Mouse (Mus musculus): Measurements from ENCODE around the gene 4930564D02Rik. TPM values are rescaled to one million over a fixed set of nuclear protein-coding genes. Genes with fewer than 3 reads are reported as not detected.

Gene 4930564D02Rik
- polyA plus RNA-seq, 1 experiment from 2014 or later: not detected

GRCm38 (mm10) chr3:105092721-105093505, 26.3 kb downstream of the 4930564D02Rik start:
- no peak overlapping the region for H3K4me3 ChIP-seq (replicated peaks; ENCODE audit: low read length)
- no peak overlapping the region for H3K4me2 ChIP-seq (replicated peaks)
- WGBS: 59% methylated on average over 11 of the region's 11 CpGs
- no peak overlapping the region for H3K27ac ChIP-seq
- 0 out of 2 replicates have a peak, but pooled peaks cover 6% of the 10 kb centered on the region for H3K4me1 ChIP-seq (replicated peaks; ENCODE audit: control insufficient read depth, insufficient read depth, low read length)
- H3K9ac ChIP-seq: no peak overlapping the region
- no peaks in the 10 kb centered on the region for H3K9me3 ChIP-seq (ENCODE audit: control insufficient read depth, low read length)
- H3K27me3 ChIP-seq (ENCODE audit: control insufficient read depth, insufficient read depth, low read length): no peaks in the 10 kb centered on the region
- no peaks in the 10 kb centered on the region for H3K36me3 ChIP-seq (replicated peaks; ENCODE audit: control insufficient read depth, insufficient read depth)
- DNase-seq (ENCODE audit: low spot score): no peak
- no peak for ATAC-seq (ENCODE audit: low FRiP score)

GRCm38 (mm10) chr3:105094448-105094847, 27.8 kb downstream of the 4930564D02Rik start:
- DNase-seq (ENCODE audit: low spot score): no peak
- Histone ChIP-seq H3K4me3 (replicated peaks; ENCODE audit: low read length) (no peak overlapping the region), H3K36me3 (replicated peaks; ENCODE audit: control insufficient read depth, insufficient read depth) (no peaks in the 10 kb centered on the region), H3K9ac (no peak overlapping the region), H3K9me3 (ENCODE audit: control insufficient read depth, low read length) (no peaks in the 10 kb centered on the region), H3K4me2 (replicated peaks) (no peak overlapping the region), H3K27me3 (ENCODE audit: control insufficient read depth, insufficient read depth, low read length) (no peaks in the 10 kb centered on the region), H3K27ac (no peak overlapping the region), H3K4me1 (replicated peaks; ENCODE audit: control insufficient read depth, insufficient read depth, low read length) (peaks cover 8% of the 10 kb centered on the region; the same call in 1 of the 2 replicates)
- WGBS: 69% methylated on average over 2 of the region's 2 CpGs
- no peak for ATAC-seq (ENCODE audit: low FRiP score)

GRCm38 (mm10) chr3:105095026-105095425, 28.4 kb downstream of the 4930564D02Rik start:
- Histone ChIP-seq H3K9me3 (ENCODE audit: control insufficient read depth, low read length) (no peaks in the 10 kb centered on the region), H3K4me2 (replicated peaks) (no peak overlapping the region), H3K36me3 (replicated peaks; ENCODE audit: control insufficient read depth, insufficient read depth) (no peaks in the 10 kb centered on the region), H3K9ac (no peak overlapping the region), H3K27me3 (ENCODE audit: control insufficient read depth, insufficient read depth, low read length) (no peaks in the 10 kb centered on the region), H3K4me3 (replicated peaks; ENCODE audit: low read length) (no peak overlapping the region), H3K4me1 (replicated peaks; ENCODE audit: control insufficient read depth, insufficient read depth, low read length) (peaks cover 13% of the 10 kb centered on the region; the same call in 1 of the 2 replicates), H3K27ac (no peak overlapping the region)
- WGBS: 82% methylated on average over 5 of the region's 5 CpGs
- no peak for ATAC-seq (ENCODE audit: low FRiP score)
- no peak for DNase-seq (ENCODE audit: low spot score)

- WGBS: 78% methylated on average over 4 of the region's 4 CpGs
Observed at GRCm38 (mm10) chr3:105097581-105097980, 30.9 kb downstream of the 4930564D02Rik start.

GRCm38 (mm10) chr3:105099526-105100269, 33.1 kb downstream of the 4930564D02Rik start:
- WGBS: 20% methylated on average over 15 of the region's 15 CpGs
- H3K27ac ChIP-seq: no peak overlapping the region
- H3K9ac ChIP-seq: no peak overlapping the region
- H3K9me3 ChIP-seq (ENCODE audit: control insufficient read depth, low read length): no peaks in the 10 kb centered on the region
- no peaks in the 10 kb centered on the region for H3K36me3 ChIP-seq (replicated peaks; ENCODE audit: control insufficient read depth, insufficient read depth)
- ATAC-seq (ENCODE audit: low FRiP score): no peak
- H3K4me3 ChIP-seq (replicated peaks; ENCODE audit: low read length): no peak overlapping the region
- H3K4me2 ChIP-seq (replicated peaks): no peak overlapping the region
- H3K4me1 ChIP-seq (replicated peaks; ENCODE audit: control insufficient read depth, insufficient read depth, low read length): peaks cover 11% of the 10 kb centered on the region
- no peaks in the 10 kb centered on the region for H3K27me3 ChIP-seq (ENCODE audit: control insufficient read depth, insufficient read depth, low read length)
- DNase-seq (ENCODE audit: low spot score): no peak

More at GRCm38 (mm10) chr3:105097581-105097980, 30.9 kb downstream of the 4930564D02Rik start:
- H3K36me3 ChIP-seq (replicated peaks; ENCODE audit: control insufficient read depth, insufficient read depth): no peaks in the 10 kb centered on the region
- ATAC-seq (ENCODE audit: low FRiP score) (no peak), DNase-seq (ENCODE audit: low spot score) (no peak)
- no peak overlapping the region for H3K27ac ChIP-seq
- no peaks in the 10 kb centered on the region for H3K27me3 ChIP-seq (ENCODE audit: control insufficient read depth, insufficient read depth, low read length)
- no peak overlapping the region for H3K4me3 ChIP-seq (replicated peaks; ENCODE audit: low read length)
- H3K9me3 ChIP-seq (ENCODE audit: control insufficient read depth, low read length): no peaks in the 10 kb centered on the region
- peaks cover 17% of the 10 kb centered on the region for H3K4me1 ChIP-seq (replicated peaks; ENCODE audit: control insufficient read depth, insufficient read depth, low read length)
- no peak overlapping the region for H3K4me2 ChIP-seq (replicated peaks)
- H3K9ac ChIP-seq: no peak overlapping the region

GRCm38 (mm10) chr3:105100270-105100589, 33.6 kb downstream of the 4930564D02Rik start:
- Histone ChIP-seq H3K27me3 (ENCODE audit: control insufficient read depth, insufficient read depth, low read length) (no peaks in the 10 kb centered on the region), H3K4me1 (replicated peaks; ENCODE audit: control insufficient read depth, insufficient read depth, low read length) (peaks cover 11% of the 10 kb centered on the region), H3K9me3 (ENCODE audit: control insufficient read depth, low read length) (no peaks in the 10 kb centered on the region), H3K36me3 (replicated peaks; ENCODE audit: control insufficient read depth, insufficient read depth) (no peaks in the 10 kb centered on the region), H3K4me3 (replicated peaks; ENCODE audit: low read length) (no peak overlapping the region), H3K27ac (no peak overlapping the region), H3K9ac (no peak overlapping the region), H3K4me2 (replicated peaks) (no peak overlapping the region)
- ATAC-seq (ENCODE audit: low FRiP score) (no peak), DNase-seq (ENCODE audit: low spot score) (no peak)
- 60% methylated on average over 4 of the region's 4 CpGs for WGBS

- H3K4me3 ChIP-seq (replicated peaks; ENCODE audit: low read length): no peak overlapping the region
- H3K9ac ChIP-seq: no peak overlapping the region
- H3K27ac ChIP-seq: no peak overlapping the region
- H3K4me2 ChIP-seq (replicated peaks): no peak overlapping the region
- no peak for DNase-seq (ENCODE audit: low spot score)
- no peaks in the 10 kb centered on the region for H3K36me3 ChIP-seq (replicated peaks; ENCODE audit: control insufficient read depth, insufficient read depth)
- 0 out of 2 replicates have a peak, but pooled peaks cover 8% of the 10 kb centered on the region for H3K4me1 ChIP-seq (replicated peaks; ENCODE audit: control insufficient read depth, insufficient read depth, low read length)
- WGBS: 91% methylated on average over 4 of the region's 4 CpGs
- ATAC-seq (ENCODE audit: low FRiP score): no peak
- no peaks in the 10 kb centered on the region for H3K27me3 ChIP-seq (ENCODE audit: control insufficient read depth, insufficient read depth, low read length)
- no peaks in the 10 kb centered on the region for H3K9me3 ChIP-seq (ENCODE audit: control insufficient read depth, low read length)
Observed at GRCm38 (mm10) chr3:105105827-105106226, 39.2 kb downstream of the 4930564D02Rik start.

GRCm38 (mm10) chr3:105113859-105114258, 47.2 kb downstream of the 4930564D02Rik start:
- Histone ChIP-seq H3K4me2 (replicated peaks) (no peak overlapping the region), H3K4me1 (replicated peaks; ENCODE audit: control insufficient read depth, insufficient read depth, low read length) (no peaks in the 10 kb centered on the region), H3K9me3 (ENCODE audit: control insufficient read depth, low read length) (no peaks in the 10 kb centered on the region), H3K27ac (no peak overlapping the region), H3K4me3 (replicated peaks; ENCODE audit: low read length) (no peak overlapping the region), H3K36me3 (replicated peaks; ENCODE audit: control insufficient read depth, insufficient read depth) (no peaks in the 10 kb centered on the region), H3K9ac (no peak overlapping the region), H3K27me3 (ENCODE audit: control insufficient read depth, insufficient read depth, low read length) (0 out of 2 replicates have a peak, but pooled peaks cover 4% of the 10 kb centered on the region)
- no peak for ATAC-seq (ENCODE audit: low FRiP score)
- 97% methylated on average over 4 of the region's 4 CpGs for WGBS
- DNase-seq (ENCODE audit: low spot score): no peak

- no peak overlapping the region for H3K4me2 ChIP-seq (replicated peaks)
- H3K36me3 ChIP-seq (replicated peaks; ENCODE audit: control insufficient read depth, insufficient read depth): no peaks in the 10 kb centered on the region
- H3K4me3 ChIP-seq (replicated peaks; ENCODE audit: low read length): no peak overlapping the region
- H3K9ac ChIP-seq: no peak overlapping the region
- H3K9me3 ChIP-seq (ENCODE audit: control insufficient read depth, low read length): no peaks in the 10 kb centered on the region
- 26% methylated on average over 2 of the region's 2 CpGs for WGBS
- H3K4me1 ChIP-seq (replicated peaks; ENCODE audit: control insufficient read depth, insufficient read depth, low read length): no peaks in the 10 kb centered on the region
- 0 out of 2 replicates have a peak, but pooled peaks cover 4% of the 10 kb centered on the region for H3K27me3 ChIP-seq (ENCODE audit: control insufficient read depth, insufficient read depth, low read length)
- ATAC-seq (ENCODE audit: low FRiP score) (no peak), DNase-seq (ENCODE audit: low spot score) (peak; percentile 72)
- H3K27ac ChIP-seq: no peak overlapping the region
Observed at GRCm38 (mm10) chr3:105114269-105114668, 47.6 kb downstream of the 4930564D02Rik start.
